Mouse (Mus musculus): Measurements from ENCODE around the gene Atp5b. TPM values are rescaled to one million over a fixed set of nuclear protein-coding genes. Genes with fewer than 3 reads are reported as not detected.
A peak's percentile ranks its signal among the peaks of the same experiment; 100 is the strongest.

Gene Atp5b
- polyA plus RNA-seq, 1 experiment from 2014 or later = 2,052 TPM

GRCm38 (mm10) chr10:128090651-128091563 lies 7.8 kb downstream of the Atp5b start:
- peaks cover 43% of the 10 kb centered on the region for H3K36me3 ChIP-seq (ENCODE audit: control insufficient read depth, insufficient read depth, low read length)

GRCm38 (mm10) chr10:128091564-128092505 lies 8.8 kb downstream of the Atp5b start, which contains the start of gene Baz2a:
Gene Baz2a (plus strand): TSS chr10:128091577.
- Histone ChIP-seq H3K9ac (replicated peaks; ENCODE audit: low read depth, low read length) (peak within 1 kb of the TSS; percentile 80), H3K27me3 (ENCODE audit: control insufficient read depth, insufficient read depth, low read length) (no peaks in the 10 kb centered on the region), H3K36me3 (ENCODE audit: control insufficient read depth, insufficient read depth, low read length) (peaks cover 34% of the 10 kb centered on the region), H3K9me3 (ENCODE audit: control insufficient read depth, low read depth, low read length) (no peaks in the 10 kb centered on the region), H3K27ac (ENCODE audit: low read length) (peak within 1 kb of the TSS; percentile 93), H3K4me2 (replicated peaks; ENCODE audit: low read depth, low read length) (peak within 1 kb of the TSS; percentile 74), H3K4me3 (ENCODE audit: low read depth, low read length) (peak within 1 kb of the TSS; percentile 71), H3K4me1 (ENCODE audit: control insufficient read depth, insufficient read depth, low read length) (peaks cover 33% of the 10 kb centered on the region)
- WGBS = 1% methylated on average over 20 of the region's 20 CpGs
- ATAC-seq (ENCODE audit: insufficient number of reproducible peaks, insufficient read depth, low FRiP score, low read depth) = no peak; the same call in 1 of the 2 replicates

More at GRCm38 (mm10) chr10:128090651-128091563, 7.8 kb downstream of the Atp5b start:
- H3K9me3 ChIP-seq (ENCODE audit: control insufficient read depth, low read depth, low read length) = no peaks in the 10 kb centered on the region
- WGBS = 9% methylated on average over 14 of the region's 14 CpGs
- no peaks in the 10 kb centered on the region for H3K27me3 ChIP-seq (ENCODE audit: control insufficient read depth, insufficient read depth, low read length)
- H3K27ac ChIP-seq (ENCODE audit: low read length) = peak overlapping the region; percentile 93; the same call in 1 of the 2 replicates
- no peak overlapping the region for H3K9ac ChIP-seq (replicated peaks; ENCODE audit: low read depth, low read length)
- ATAC-seq (ENCODE audit: insufficient number of reproducible peaks, insufficient read depth, low FRiP score, low read depth) = peak; percentile 63
- H3K4me1 ChIP-seq (ENCODE audit: control insufficient read depth, insufficient read depth, low read length) = peaks cover 28% of the 10 kb centered on the region
- peak overlapping the region; percentile 74 for H3K4me2 ChIP-seq (replicated peaks; ENCODE audit: low read depth, low read length)
- peak overlapping the region; percentile 71 for H3K4me3 ChIP-seq (ENCODE audit: low read depth, low read length)

- H3K9me3 ChIP-seq (ENCODE audit: control insufficient read depth, low read depth, low read length) = no peaks in the 10 kb centered on the region
- ATAC-seq (ENCODE audit: insufficient number of reproducible peaks, insufficient read depth, low FRiP score, low read depth) = peak; percentile 33
- peaks cover 25% of the 10 kb centered on the region for H3K36me3 ChIP-seq (ENCODE audit: control insufficient read depth, insufficient read depth, low read length)
- under 1% methylated on average over 75 of the region's 88 CpGs for WGBS
- H3K4me2 ChIP-seq (replicated peaks; ENCODE audit: low read depth, low read length) = peak overlapping the region; percentile 74
- H3K4me1 ChIP-seq (ENCODE audit: control insufficient read depth, insufficient read depth, low read length) = peaks cover 33% of the 10 kb centered on the region
- H3K27ac ChIP-seq (ENCODE audit: low read length) = peak overlapping the region; percentile 93
- H3K4me3 ChIP-seq (ENCODE audit: low read depth, low read length) = peak overlapping the region; percentile 71
- H3K9ac ChIP-seq (replicated peaks; ENCODE audit: low read depth, low read length) = peak overlapping the region; percentile 80
- no peaks in the 10 kb centered on the region for H3K27me3 ChIP-seq (ENCODE audit: control insufficient read depth, insufficient read depth, low read length)
These were observed 9.7 kb downstream of the Atp5b start for GRCm38 (mm10) chr10:128092506-128093495.

GRCm38 (mm10) chr10:128093496-128094294 lies 10.6 kb downstream of the Atp5b start:
- Histone ChIP-seq H3K4me3 (ENCODE audit: low read depth, low read length) (peak overlapping the region; percentile 71), H3K9me3 (ENCODE audit: control insufficient read depth, low read depth, low read length) (no peaks in the 10 kb centered on the region), H3K4me1 (ENCODE audit: control insufficient read depth, insufficient read depth, low read length) (peaks cover 37% of the 10 kb centered on the region), H3K27me3 (ENCODE audit: control insufficient read depth, insufficient read depth, low read length) (no peaks in the 10 kb centered on the region), H3K9ac (replicated peaks; ENCODE audit: low read depth, low read length) (peak overlapping the region; percentile 80; the same call in 1 of the 2 replicates), H3K36me3 (ENCODE audit: control insufficient read depth, insufficient read depth, low read length) (peaks cover 16% of the 10 kb centered on the region), H3K4me2 (replicated peaks; ENCODE audit: low read depth, low read length) (peak overlapping the region; percentile 74), H3K27ac (ENCODE audit: low read length) (peak overlapping the region; percentile 93)
- no peak for ATAC-seq (ENCODE audit: insufficient number of reproducible peaks, insufficient read depth, low FRiP score, low read depth)
- 31% methylated on average over 13 of the region's 13 CpGs for WGBS

- H3K9me3 ChIP-seq (ENCODE audit: control insufficient read depth, low read depth, low read length) = no peaks in the 10 kb centered on the region
- ATAC-seq (ENCODE audit: insufficient number of reproducible peaks, insufficient read depth, low FRiP score, low read depth) = peak; percentile 78
- 14% methylated on average over 19 of the region's 19 CpGs for WGBS
- no peaks in the 10 kb centered on the region for H3K27me3 ChIP-seq (ENCODE audit: control insufficient read depth, insufficient read depth, low read length)
- H3K4me2 ChIP-seq (replicated peaks; ENCODE audit: low read depth, low read length) = peak overlapping the region; percentile 74
- peak overlapping the region; percentile 11; the same call in 1 of the 2 replicates for H3K4me3 ChIP-seq (ENCODE audit: low read depth, low read length)
- H3K36me3 ChIP-seq (ENCODE audit: control insufficient read depth, insufficient read depth, low read length) = peaks cover 8% of the 10 kb centered on the region
- H3K9ac ChIP-seq (replicated peaks; ENCODE audit: low read depth, low read length) = no peak overlapping the region
- peaks cover 40% of the 10 kb centered on the region for H3K4me1 ChIP-seq (ENCODE audit: control insufficient read depth, insufficient read depth, low read length)
- H3K27ac ChIP-seq (ENCODE audit: low read length) = peak overlapping the region; percentile 44; the same call in 1 of the 2 replicates
These were observed 11.4 kb downstream of the Atp5b start for GRCm38 (mm10) chr10:128094340-128094968.

GRCm38 (mm10) chr10:128095003-128095636 lies 12.0 kb downstream of the Atp5b start:
- Histone ChIP-seq H3K4me2 (replicated peaks; ENCODE audit: low read depth, low read length) (peak overlapping the region; percentile 74), H3K9ac (replicated peaks; ENCODE audit: low read depth, low read length) (no peak overlapping the region), H3K36me3 (ENCODE audit: control insufficient read depth, insufficient read depth, low read length) (peaks cover 2% of the 10 kb centered on the region; the same call in 1 of the 2 replicates), H3K27me3 (ENCODE audit: control insufficient read depth, insufficient read depth, low read length) (no peaks in the 10 kb centered on the region), H3K9me3 (ENCODE audit: control insufficient read depth, low read depth, low read length) (no peaks in the 10 kb centered on the region), H3K27ac (ENCODE audit: low read length) (peak overlapping the region; percentile 44; the same call in 1 of the 2 replicates), H3K4me3 (ENCODE audit: low read depth, low read length) (0 out of 2 replicates have a peak overlapping the region, but pooled peaks have one; percentile 11), H3K4me1 (ENCODE audit: control insufficient read depth, insufficient read depth, low read length) (peaks cover 40% of the 10 kb centered on the region)
- ATAC-seq (ENCODE audit: insufficient number of reproducible peaks, insufficient read depth, low FRiP score, low read depth) = no peak
- 36% methylated on average over 9 of the region's 9 CpGs for WGBS
